Mouse (Mus musculus): ENCODE results near the gene Gm8720. TPM values are rescaled to one million over a fixed set of nuclear protein-coding genes. Genes with fewer than 3 reads are reported as not detected.
"Not testable (repeated sequence)": the region's sequence is repeated elsewhere in the genome, so short reads cannot be mapped to it uniquely, and the experiment has no call there.

Gm8720 gene
- total RNA-seq (2021), result not detected
- long read RNA-seq, result 0 reads

- not testable (repeated sequence) for DNase-seq (ENCODE audit: low spot score in 2 of 2)
Measured at GRCm38 (mm10) chr7:23067356-23067755, at the start of gene Gm8720. Gene Gm8720 (minus strand): TSS chr7:23067456.

GRCm38 (mm10) chr7:23055240-23055639 is 12.0 kb downstream of the Gm8720 start, which contains the start of gene Vmn1r163:
Gene Vmn1r163 (plus strand): TSS chr7:23055540.
- DNase-seq (ENCODE audit: low spot score in 2 of 2), result not testable (repeated sequence)

DNA sequence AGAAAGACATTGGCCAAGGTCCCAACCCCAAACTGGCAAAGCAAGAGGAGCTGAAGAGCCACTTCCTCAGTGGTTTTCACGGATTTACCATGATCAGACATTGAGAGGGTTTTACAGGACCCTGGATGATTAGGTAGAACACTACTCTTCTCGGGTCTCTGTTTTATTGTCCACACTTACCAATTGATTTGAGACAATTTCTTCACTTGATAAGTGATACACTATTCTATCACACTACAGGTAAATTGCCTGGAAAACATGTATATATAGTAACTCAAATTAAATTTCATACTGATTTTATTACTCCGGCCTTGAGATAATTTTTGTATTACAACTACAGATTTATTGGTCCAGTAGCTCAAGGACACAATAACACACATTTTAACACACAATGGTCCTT is 47.4 kb downstream of the Gm8720 start, which contains the start of gene Gm4216:
Gm4216 (minus strand) TSS at position 101 of the 400 bp plus-strand sequence.
- not testable (repeated sequence) for DNase-seq (ENCODE audit: low spot score in 2 of 2)

Other genes with a start within 250 kb of the Gm8720 start
- not detected for gene Vmn1r159, start 223.9 kb downstream of the Gm8720 start, total RNA-seq (2021)
- not detected for gene Vmn1r160, start 196.2 kb downstream of the Gm8720 start, total RNA-seq (2021)
- gene Gm4214, start 82.8 kb downstream of the Gm8720 start, total RNA-seq (2021), result not detected
- not detected for gene Gm4216, start 47.5 kb downstream of the Gm8720 start, total RNA-seq (2021)
- not detected for gene Vmn1r163, start 11.9 kb downstream of the Gm8720 start, total RNA-seq (2021)
- gene Gm10662, start 77.0 kb upstream of the Gm8720 start, total RNA-seq (2021), result not detected
- not detected for gene Vmn1r165, start 149.9 kb upstream of the Gm8720 start, total RNA-seq (2021)
- gene Vmn1r166, start 184.2 kb upstream of the Gm8720 start, total RNA-seq (2021), result not detected
- gene Gm6902, start 211.4 kb upstream of the Gm8720 start, total RNA-seq (2021), result not detected
- not detected for gene Nlrp4e, start 233.7 kb upstream of the Gm8720 start, total RNA-seq (2021)